Mouse (Mus musculus): Measurements from ENCODE around the gene Ace. TPM values are rescaled to one million over a fixed set of nuclear protein-coding genes. Genes with fewer than 3 reads are reported as not detected.

Ace gene
- polyA plus RNA-seq, 1 experiment from 2014 or later: 3.6 TPM

DNA sequence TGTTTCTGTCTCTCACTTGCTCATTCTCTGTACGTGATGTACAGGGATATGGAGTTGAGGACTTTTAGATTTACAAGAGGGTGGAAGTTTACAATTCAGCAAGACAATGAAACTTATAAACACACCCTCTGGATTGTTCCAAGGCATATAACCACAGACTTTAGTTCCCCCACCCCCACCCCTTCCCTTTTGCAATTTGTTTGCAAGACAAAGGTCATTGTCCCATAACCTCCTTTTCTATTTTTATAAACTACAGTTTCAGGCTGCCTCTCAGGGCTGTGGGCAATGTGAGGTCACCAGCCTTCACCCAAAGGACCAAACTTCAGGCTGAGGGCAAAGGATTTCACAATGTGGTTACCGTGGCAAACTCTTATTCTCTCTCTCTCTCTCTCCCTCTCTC lies 22.5 kb downstream of the Ace start:
- DNase-seq (no peak), ATAC-seq (ENCODE audit: low FRiP score, low TSS enrichment) (no peak)
- H3K4me1 ChIP-seq (ENCODE audit: control insufficient read depth, insufficient read depth, low read length): no peaks in the 10 kb centered on the region
- no peak overlapping the region for H3K27ac ChIP-seq (replicated peaks; ENCODE audit: low read depth, low read length)
- no peak overlapping the region for H3K4me2 ChIP-seq (ENCODE audit: low read length)
- H3K27me3 ChIP-seq (ENCODE audit: control insufficient read depth, insufficient read depth, low read length): no peaks in the 10 kb centered on the region
- no peaks in the 10 kb centered on the region for H3K36me3 ChIP-seq (ENCODE audit: control insufficient read depth, insufficient read depth, low read length)
- WGBS: 64% methylated on average over 2 of the region's 2 CpGs
- H3K9ac ChIP-seq (replicated peaks; ENCODE audit: low read length): no peak overlapping the region
- H3K9me3 ChIP-seq (ENCODE audit: control insufficient read depth, low read length): no peaks in the 10 kb centered on the region
- no peak overlapping the region for H3K4me3 ChIP-seq (replicated peaks; ENCODE audit: low read depth, low read length)

DNA sequence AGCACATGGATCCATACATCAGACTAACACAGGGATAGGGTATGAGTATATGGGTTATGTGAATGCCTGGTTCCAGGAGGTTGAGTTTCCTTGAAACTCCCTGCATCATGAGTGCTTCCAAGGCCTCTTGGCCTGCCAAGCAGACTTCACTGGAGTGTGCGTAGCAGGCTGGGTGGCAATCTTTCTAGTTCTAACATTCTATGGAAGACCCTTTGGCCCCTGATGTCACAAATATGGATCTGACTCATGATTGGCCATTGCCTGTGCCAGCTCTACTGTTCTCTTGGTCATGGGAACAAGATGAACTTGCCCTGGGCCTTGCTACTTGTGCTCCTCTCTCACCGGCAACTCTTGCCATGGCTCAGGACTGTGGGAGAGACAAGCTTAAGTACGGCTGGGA lies 26.6 kb downstream of the Ace start, which contains the start of gene Ace3:
Ace3 (plus strand) TSS at position 301 of the 400 bp plus-strand sequence.
- Histone ChIP-seq H3K27me3 (ENCODE audit: control insufficient read depth, insufficient read depth, low read length) (no peaks in the 10 kb centered on the region), H3K4me2 (ENCODE audit: low read length) (no peak within 1 kb of the TSS), H3K9me3 (ENCODE audit: control insufficient read depth, low read length) (no peaks in the 10 kb centered on the region), H3K9ac (replicated peaks; ENCODE audit: low read length) (no peak within 1 kb of the TSS), H3K4me1 (ENCODE audit: control insufficient read depth, insufficient read depth, low read length) (no peaks in the 10 kb centered on the region), H3K36me3 (ENCODE audit: control insufficient read depth, insufficient read depth, low read length) (no peaks in the 10 kb centered on the region), H3K4me3 (replicated peaks; ENCODE audit: low read depth, low read length) (no peak within 1 kb of the TSS), H3K27ac (replicated peaks; ENCODE audit: low read depth, low read length) (no peak within 1 kb of the TSS)
- 95% methylated on average over 3 of the region's 3 CpGs for WGBS
- no peak for ATAC-seq (ENCODE audit: low FRiP score, low TSS enrichment)
- no peak for DNase-seq

DNA sequence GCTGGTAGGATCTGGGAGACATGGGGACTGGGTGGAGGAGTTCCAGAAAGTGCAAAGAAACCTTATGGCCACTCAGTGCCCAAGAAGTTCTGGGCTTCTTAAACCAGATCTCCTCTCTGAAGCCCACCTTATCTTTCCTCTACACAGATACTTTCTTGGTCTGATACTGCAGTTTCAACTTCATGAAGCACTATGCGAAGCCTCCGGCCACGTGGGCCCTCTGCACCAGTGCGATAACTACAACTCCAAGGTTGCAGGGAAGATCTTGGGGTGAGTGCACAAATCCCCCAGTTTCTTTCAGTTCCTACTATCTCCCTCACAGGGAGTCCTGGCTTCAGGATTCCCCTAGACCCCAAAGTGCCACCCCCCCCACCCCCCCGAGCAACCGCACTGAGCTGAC lies 32.3 kb downstream of the Ace start:
- H3K4me1 ChIP-seq (ENCODE audit: control insufficient read depth, insufficient read depth, low read length): no peaks in the 10 kb centered on the region
- no peaks in the 10 kb centered on the region for H3K27me3 ChIP-seq (ENCODE audit: control insufficient read depth, insufficient read depth, low read length)
- no peak for ATAC-seq (ENCODE audit: low FRiP score, low TSS enrichment)
- no peak overlapping the region for H3K27ac ChIP-seq (replicated peaks; ENCODE audit: low read depth, low read length)
- H3K4me3 ChIP-seq (replicated peaks; ENCODE audit: low read depth, low read length): no peak overlapping the region
- no peak for DNase-seq
- no peaks in the 10 kb centered on the region for H3K36me3 ChIP-seq (ENCODE audit: control insufficient read depth, insufficient read depth, low read length)
- 94% methylated on average over 6 of the region's 6 CpGs for WGBS
- H3K9me3 ChIP-seq (ENCODE audit: control insufficient read depth, low read length): no peaks in the 10 kb centered on the region
- H3K4me2 ChIP-seq (ENCODE audit: low read length): no peak overlapping the region
- no peak overlapping the region for H3K9ac ChIP-seq (replicated peaks; ENCODE audit: low read length)

DNA sequence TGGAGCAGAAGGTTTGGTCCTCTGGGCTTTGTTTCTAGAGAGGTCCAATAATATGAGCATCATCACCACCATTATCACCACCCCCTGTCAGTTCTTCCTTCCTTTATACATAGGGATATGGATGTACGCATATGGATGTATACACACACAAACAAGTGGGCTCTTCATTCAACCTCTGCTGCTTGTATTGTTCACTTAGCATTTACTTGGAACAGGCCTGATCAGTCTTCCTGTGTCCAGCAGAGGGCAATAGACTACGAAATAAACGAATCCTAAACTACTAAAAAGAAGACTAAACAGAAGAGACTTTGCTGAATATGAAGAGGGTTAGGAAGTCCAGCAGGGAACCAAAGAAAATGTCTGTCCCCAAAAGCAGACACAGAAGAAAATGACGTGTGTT lies 34.0 kb downstream of the Ace start:
- Histone ChIP-seq H3K36me3 (ENCODE audit: control insufficient read depth, insufficient read depth, low read length) (no peaks in the 10 kb centered on the region), H3K9ac (replicated peaks; ENCODE audit: low read length) (no peak overlapping the region), H3K4me1 (ENCODE audit: control insufficient read depth, insufficient read depth, low read length) (no peaks in the 10 kb centered on the region), H3K4me3 (replicated peaks; ENCODE audit: low read depth, low read length) (no peak overlapping the region), H3K27ac (replicated peaks; ENCODE audit: low read depth, low read length) (no peak overlapping the region), H3K9me3 (ENCODE audit: control insufficient read depth, low read length) (no peaks in the 10 kb centered on the region), H3K27me3 (ENCODE audit: control insufficient read depth, insufficient read depth, low read length) (no peaks in the 10 kb centered on the region), H3K4me2 (ENCODE audit: low read length) (no peak overlapping the region)
- no peak for ATAC-seq (ENCODE audit: low FRiP score, low TSS enrichment)
- DNase-seq: peak; percentile 62
- WGBS: 48% methylated on average over 4 of the region's 4 CpGs

DNA sequence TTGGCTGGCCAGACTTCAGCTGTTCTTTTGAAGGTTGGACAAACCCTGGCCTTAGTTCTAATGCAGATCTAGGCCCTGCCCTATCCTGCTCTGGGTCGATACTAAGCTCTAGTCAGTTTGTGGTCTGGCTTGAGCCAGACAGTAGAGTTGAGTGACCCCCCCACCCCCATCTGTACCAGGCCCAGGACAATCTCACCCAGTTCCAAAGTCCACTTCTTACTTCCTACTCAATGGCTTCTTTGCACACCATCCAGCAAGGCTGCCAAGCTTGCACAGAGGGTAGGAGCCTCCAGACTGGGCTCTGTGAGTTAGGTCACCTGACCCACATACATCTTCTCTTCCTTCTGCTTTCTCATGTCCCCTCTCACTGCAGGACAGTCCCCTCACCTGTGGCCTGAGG lies 36.8 kb downstream of the Ace start:
- Histone ChIP-seq H3K9me3 (ENCODE audit: control insufficient read depth, low read length) (no peaks in the 10 kb centered on the region), H3K4me3 (replicated peaks; ENCODE audit: low read depth, low read length) (no peak overlapping the region), H3K27me3 (ENCODE audit: control insufficient read depth, insufficient read depth, low read length) (no peaks in the 10 kb centered on the region), H3K4me2 (ENCODE audit: low read length) (no peak overlapping the region), H3K4me1 (ENCODE audit: control insufficient read depth, insufficient read depth, low read length) (0 out of 2 replicates have a peak, but pooled peaks cover 4% of the 10 kb centered on the region), H3K27ac (replicated peaks; ENCODE audit: low read depth, low read length) (no peak overlapping the region), H3K9ac (replicated peaks; ENCODE audit: low read length) (no peak overlapping the region), H3K36me3 (ENCODE audit: control insufficient read depth, insufficient read depth, low read length) (no peaks in the 10 kb centered on the region)
- DNase-seq (no peak), ATAC-seq (ENCODE audit: low FRiP score, low TSS enrichment) (no peak)
- 87% methylated on average over 1 of the region's 1 CpGs for WGBS

DNA sequence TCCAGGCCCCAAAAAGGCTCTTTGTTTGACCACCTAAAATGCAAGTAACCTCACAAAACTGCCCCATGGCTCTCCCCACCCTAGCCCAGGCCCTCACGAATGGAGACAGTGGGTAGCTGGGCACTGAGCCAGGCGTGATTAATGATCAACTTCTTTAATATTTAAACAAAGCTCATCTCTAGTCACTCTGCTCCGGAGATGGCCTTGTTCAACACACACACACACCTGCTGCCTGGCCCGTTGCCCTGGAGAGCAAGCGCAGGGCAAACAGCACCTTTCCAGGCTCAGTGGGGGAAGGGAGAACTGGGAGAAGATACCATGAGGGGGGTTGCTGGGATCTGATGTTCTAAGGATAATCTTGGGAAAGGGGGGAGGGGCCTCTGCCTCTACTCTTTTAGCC lies 38.2 kb downstream of the Ace start:
- Histone ChIP-seq H3K4me2 (ENCODE audit: low read length) (no peak overlapping the region), H3K4me3 (replicated peaks; ENCODE audit: low read depth, low read length) (no peak overlapping the region), H3K36me3 (ENCODE audit: control insufficient read depth, insufficient read depth, low read length) (no peaks in the 10 kb centered on the region), H3K27ac (replicated peaks; ENCODE audit: low read depth, low read length) (no peak overlapping the region), H3K9ac (replicated peaks; ENCODE audit: low read length) (no peak overlapping the region), H3K4me1 (ENCODE audit: control insufficient read depth, insufficient read depth, low read length) (0 out of 2 replicates have a peak, but pooled peaks cover 4% of the 10 kb centered on the region), H3K27me3 (ENCODE audit: control insufficient read depth, insufficient read depth, low read length) (no peaks in the 10 kb centered on the region), H3K9me3 (ENCODE audit: control insufficient read depth, low read length) (no peaks in the 10 kb centered on the region)
- DNase-seq (peak; percentile 21), ATAC-seq (ENCODE audit: low FRiP score, low TSS enrichment) (no peak)
- 39% methylated on average over 5 of the region's 5 CpGs for WGBS

DNA sequence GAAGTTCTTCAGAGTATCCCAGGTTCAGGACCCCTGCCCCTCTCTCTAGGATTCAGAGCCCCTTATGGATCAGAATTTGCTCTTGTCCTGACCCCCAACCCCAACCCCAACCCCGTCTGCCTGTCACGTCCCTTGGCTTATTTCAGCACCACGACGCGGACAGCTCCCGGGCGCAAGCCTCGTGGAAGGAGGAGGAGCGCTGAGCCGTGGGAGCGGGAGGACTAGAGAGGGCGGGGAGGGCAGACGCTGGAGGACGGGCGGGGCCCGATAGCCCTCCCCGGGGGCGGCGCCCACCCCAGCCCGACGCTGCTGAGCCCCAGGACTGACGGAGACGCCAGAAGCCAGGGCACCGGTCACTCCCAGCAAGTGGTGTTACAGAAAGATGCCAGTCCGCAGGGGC lies 40.1 kb downstream of the Ace start, which contains the start of gene Kcnh6:
Kcnh6 (plus strand) TSS at position 304 of the 400 bp plus-strand sequence.
- Histone ChIP-seq H3K9me3 (ENCODE audit: control insufficient read depth, low read length) (no peaks in the 10 kb centered on the region), H3K27ac (replicated peaks; ENCODE audit: low read depth, low read length) (no peak within 1 kb of the TSS), H3K4me1 (ENCODE audit: control insufficient read depth, insufficient read depth, low read length) (0 out of 2 replicates have a peak, but pooled peaks cover 7% of the 10 kb centered on the region), H3K36me3 (ENCODE audit: control insufficient read depth, insufficient read depth, low read length) (no peaks in the 10 kb centered on the region), H3K4me3 (replicated peaks; ENCODE audit: low read depth, low read length) (no peak within 1 kb of the TSS), H3K4me2 (ENCODE audit: low read length) (peak within 1 kb of the TSS; percentile 43), H3K9ac (replicated peaks; ENCODE audit: low read length) (no peak within 1 kb of the TSS), H3K27me3 (ENCODE audit: control insufficient read depth, insufficient read depth, low read length) (no peaks in the 10 kb centered on the region)
- WGBS: under 1% methylated on average over 25 of the region's 25 CpGs
- DNase-seq (peak; percentile 62), ATAC-seq (ENCODE audit: low FRiP score, low TSS enrichment) (no peak)

DNA sequence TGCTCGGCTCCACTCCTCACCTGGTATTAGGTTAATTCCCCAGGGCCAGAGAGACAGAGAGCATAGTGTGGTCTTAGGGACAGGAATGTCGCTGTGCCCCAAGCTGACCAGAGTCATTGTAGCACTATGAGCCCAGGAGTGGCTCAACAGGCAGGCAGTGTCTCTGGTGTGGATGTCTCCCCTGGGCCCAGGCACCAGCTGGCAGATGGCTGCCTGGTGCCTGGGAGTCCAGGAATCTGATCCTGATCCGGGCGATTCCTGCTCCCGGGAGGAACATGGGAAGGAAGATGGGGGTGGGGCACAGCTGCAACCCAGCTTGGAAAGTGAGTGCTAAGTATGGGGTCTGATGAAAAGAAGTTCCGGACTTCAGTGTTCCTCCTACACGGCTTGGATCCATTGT lies 45.0 kb downstream of the Ace start:
- DNase-seq: no peak
- Histone ChIP-seq H3K4me1 (ENCODE audit: control insufficient read depth, insufficient read depth, low read length) (0 out of 2 replicates have a peak, but pooled peaks cover 7% of the 10 kb centered on the region), H3K4me2 (ENCODE audit: low read length) (no peak overlapping the region), H3K27me3 (ENCODE audit: control insufficient read depth, insufficient read depth, low read length) (no peaks in the 10 kb centered on the region), H3K9me3 (ENCODE audit: control insufficient read depth, low read length) (no peaks in the 10 kb centered on the region), H3K36me3 (ENCODE audit: control insufficient read depth, insufficient read depth, low read length) (no peaks in the 10 kb centered on the region), H3K4me3 (replicated peaks; ENCODE audit: low read depth, low read length) (no peak overlapping the region), H3K9ac (replicated peaks; ENCODE audit: low read length) (no peak overlapping the region), H3K27ac (replicated peaks; ENCODE audit: low read depth, low read length) (no peak overlapping the region)
- no peak for ATAC-seq (ENCODE audit: low FRiP score, low TSS enrichment)
- WGBS: 47% methylated on average over 7 of the region's 7 CpGs

DNA sequence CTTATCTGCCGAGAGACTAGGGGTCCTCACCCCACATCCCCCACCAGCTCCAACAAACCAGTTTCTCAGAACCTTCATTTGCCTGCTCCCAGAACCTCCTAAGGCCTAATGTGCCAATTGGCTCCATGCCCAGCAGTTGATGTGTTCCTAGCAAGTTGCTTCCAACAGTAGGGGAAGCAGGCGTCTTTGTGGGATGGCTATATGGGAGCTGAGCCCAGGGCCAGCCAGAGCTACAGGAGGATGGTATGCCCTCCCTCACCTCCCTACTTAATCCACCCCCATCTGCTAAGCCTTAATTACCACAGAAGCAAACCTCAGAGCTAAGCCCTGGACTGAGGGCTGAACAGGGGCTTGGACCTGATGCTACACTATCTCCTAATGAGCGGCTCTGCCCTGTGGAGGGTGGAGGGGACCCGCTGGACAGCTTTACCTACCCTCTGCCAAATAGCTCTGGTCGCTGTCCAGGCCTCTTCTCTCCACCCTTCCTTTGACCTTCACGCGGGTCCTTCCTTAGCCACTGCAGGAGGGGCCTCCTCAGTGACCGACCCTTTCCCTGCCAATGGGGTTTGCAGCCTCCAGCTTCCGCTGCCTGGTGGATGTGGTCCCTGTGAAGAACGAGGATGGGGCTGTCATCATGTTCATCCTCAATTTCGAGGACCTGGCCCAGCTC lies 45.9 kb downstream of the Ace start:
- no peak overlapping the region for H3K9ac ChIP-seq (replicated peaks; ENCODE audit: low read length)
- 73% methylated on average over 11 of the region's 11 CpGs for WGBS
- H3K4me1 ChIP-seq (ENCODE audit: control insufficient read depth, insufficient read depth, low read length): 0 out of 2 replicates have a peak, but pooled peaks cover 2% of the 10 kb centered on the region
- peak; percentile 62 for DNase-seq
- no peak overlapping the region for H3K4me2 ChIP-seq (ENCODE audit: low read length)
- H3K27me3 ChIP-seq (ENCODE audit: control insufficient read depth, insufficient read depth, low read length): no peaks in the 10 kb centered on the region
- no peak overlapping the region for H3K27ac ChIP-seq (replicated peaks; ENCODE audit: low read depth, low read length)
- H3K9me3 ChIP-seq (ENCODE audit: control insufficient read depth, low read length): no peaks in the 10 kb centered on the region
- ATAC-seq (ENCODE audit: low FRiP score, low TSS enrichment): no peak
- no peaks in the 10 kb centered on the region for H3K36me3 ChIP-seq (ENCODE audit: control insufficient read depth, insufficient read depth, low read length)
- H3K4me3 ChIP-seq (replicated peaks; ENCODE audit: low read depth, low read length): no peak overlapping the region

All from midbrain, embryonic 14.5 days (tissue).